In genomic region chr7:89391831-89392230, GRCm38 (mm10) we compare ENCODE assay signal across 17 mouse cellular contexts. TPM values are rescaled to one million over a fixed set of nuclear protein-coding genes. Genes with fewer than 3 reads are reported as not detected.
A peak's percentile ranks its signal among the peaks of the same experiment; 100 is the strongest.
DNase-seq lines count a peak whose midpoint lies in the region; ATAC-seq and TF ChIP-seq lines count a peak whose summit lies in the region.
"Had no signal": no experiment of that assay in that cellular context is flagged by ENCODE, and none has a peak within 500 bp of the region (broad histone marks: within the 10 kb centered on the region; RNA-seq: fewer than 3 reads in every experiment).

No protein-coding gene starts in this region.

- H3K4me1 ChIP-seq in heart, adult 2 months (ENCODE audit: control insufficient read depth, insufficient read depth, low read length), result peaks cover 12% of the 10 kb centered on the region
- H3K4me1 ChIP-seq in heart, embryonic 11.5 days (ENCODE audit: control insufficient read depth, insufficient read depth, low read length), result peaks cover 5% of the 10 kb centered on the region
- peaks cover 25% of the 10 kb centered on the region for H3K4me1 ChIP-seq in kidney, adult 2 months (ENCODE audit: control insufficient read depth, insufficient read depth, low read length)
- H3K4me1 ChIP-seq in intestine, embryonic 15.5 days (replicated peaks), result peaks cover 14% of the 10 kb centered on the region
- H3K4me1 ChIP-seq in stomach, embryonic 14.5 days (ENCODE audit: control insufficient read depth, insufficient read depth, low read length), result peaks cover 16% of the 10 kb centered on the region
- H3K4me1 ChIP-seq: hindbrain, embryonic 15.5 days; neural tube, embryonic 12.5 days had no signal

- H3K9me3 ChIP-seq in heart, embryonic 11.5 days (replicated peaks; ENCODE audit: control insufficient read depth, low read length), result no peaks in the 10 kb centered on the region
- no peaks in the 10 kb centered on the region for H3K9me3 ChIP-seq in intestine, embryonic 15.5 days
- no peaks in the 10 kb centered on the region for H3K9me3 ChIP-seq in stomach, embryonic 14.5 days (ENCODE audit: control insufficient read depth, low read depth, low read length)
- H3K9me3 ChIP-seq: heart, embryonic 13.5 days; hindbrain, embryonic 15.5 days; kidney, embryonic 15.5 days; liver, embryonic 13.5 days; neural tube, embryonic 12.5 days had no signal

- H3K27ac ChIP-seq in heart, adult 2 months, result peak overlapping the region; percentile 67
- H3K27ac ChIP-seq in heart, embryonic 11.5 days (ENCODE audit: low read depth, low read length), result no peak overlapping the region
- peak overlapping the region; percentile 34 for H3K27ac ChIP-seq in kidney, adult 2 months (ENCODE audit: insufficient read depth, low read depth, low read length)
- H3K27ac ChIP-seq in intestine, embryonic 15.5 days, result no peak overlapping the region
- H3K27ac ChIP-seq in stomach, embryonic 14.5 days (ENCODE audit: low read length), result no peak overlapping the region
- H3K27ac ChIP-seq: heart, embryonic 13.5 days; hindbrain, embryonic 15.5 days; kidney, embryonic 15.5 days; liver, embryonic 13.5 days; neural tube, embryonic 12.5 days had no signal

- peak in 1 of 2 experiments; percentile 53 for DNase-seq in heart, adult 2 months
- peak; percentile 58 for DNase-seq in kidney, adult 2 months
- DNase-seq in kidney, adult 9 months, result no peak
- no peak for DNase-seq in lung, postnatal 4 days
- DNase-seq: cerebellum, adult 2 months; layer of hippocampus, postnatal 36 days; liver, embryonic 13.5 days; thymus, postnatal 25 days had no signal

- H3K27me3 ChIP-seq in heart, adult 2 months (ENCODE audit: control insufficient read depth, insufficient read depth, low read length), result no peaks in the 10 kb centered on the region
- no peaks in the 10 kb centered on the region for H3K27me3 ChIP-seq in heart, embryonic 11.5 days (ENCODE audit: control insufficient read depth, insufficient read depth, low read length)
- H3K27me3 ChIP-seq in kidney, adult 2 months (replicated peaks; ENCODE audit: control insufficient read depth, insufficient read depth, low read length), result no peaks in the 10 kb centered on the region
- no peaks in the 10 kb centered on the region for H3K27me3 ChIP-seq in intestine, embryonic 15.5 days (replicated peaks)
- no peaks in the 10 kb centered on the region for H3K27me3 ChIP-seq in stomach, embryonic 14.5 days (ENCODE audit: control insufficient read depth, insufficient read depth, low read length)
- H3K27me3 ChIP-seq: heart, embryonic 13.5 days; hindbrain, embryonic 15.5 days; kidney, embryonic 15.5 days; liver, embryonic 13.5 days; neural tube, embryonic 12.5 days had no signal

- TF ChIP-seq POLR2A in heart, adult 2 months (IDR thresholded peaks at IDR 0.05; ENCODE audit: insufficient read depth, low read depth, low read length), result peak; percentile 69; the same call in 1 of the 2 replicates
- TF ChIP-seq POLR2A in kidney, adult 2 months (IDR thresholded peaks at IDR 0.05; ENCODE audit: low read depth, low read length), result no peak

- H3K4me2 ChIP-seq in heart, embryonic 11.5 days, result no peak overlapping the region
- no peak overlapping the region for H3K4me2 ChIP-seq in intestine, embryonic 15.5 days (replicated peaks)
- H3K4me2 ChIP-seq in stomach, embryonic 14.5 days (replicated peaks; ENCODE audit: low read depth, low read length), result no peak overlapping the region
- H3K4me2 ChIP-seq: heart, embryonic 13.5 days; hindbrain, embryonic 15.5 days; kidney, embryonic 15.5 days; liver, embryonic 13.5 days; neural tube, embryonic 12.5 days had no signal

- TF ChIP-seq EP300 in heart, adult 2 months (IDR thresholded peaks at IDR 0.05; ENCODE audit: insufficient read depth, low read depth, low read length), result 0 out of 2 replicates have a peak, but pooled peaks have one; percentile 68

- no peak for ATAC-seq in heart, embryonic 11.5 days (replicated peaks; ENCODE audit: insufficient number of reproducible peaks, low FRiP score, low TSS enrichment)
- ATAC-seq in intestine, embryonic 15.5 days, result peak; percentile 89
- ATAC-seq in stomach, embryonic 14.5 days (ENCODE audit: insufficient number of reproducible peaks, insufficient read depth, low FRiP score, low read depth), result peak; percentile 88
- ATAC-seq: forebrain, embryonic 14.5 days had no signal

- WGBS in heart, adult 2 months, result 31% methylated on average over 4 of the region's 4 CpGs
- 48% methylated on average over 4 of the region's 4 CpGs for WGBS in heart, embryonic 11.5 days (ENCODE audit: insufficient replicate concordance)
- 36% methylated on average over 4 of the region's 4 CpGs for WGBS in kidney, adult 2 months
- 60% methylated on average over 4 of the region's 4 CpGs for WGBS in intestine, embryonic 15.5 days
- WGBS in stomach, embryonic 14.5 days, result 70% methylated on average over 4 of the region's 4 CpGs

- peak overlapping the region; percentile 0; the same call in 1 of the 2 replicates for H3K4me3 ChIP-seq in heart, adult 2 months
- H3K4me3 ChIP-seq in heart, embryonic 11.5 days (ENCODE audit: low read depth, low read length), result no peak overlapping the region
- no peak overlapping the region for H3K4me3 ChIP-seq in kidney, adult 2 months (ENCODE audit: insufficient read depth, low read depth, low read length)
- no peak overlapping the region for H3K4me3 ChIP-seq in intestine, embryonic 15.5 days (replicated peaks)
- no peak overlapping the region for H3K4me3 ChIP-seq in stomach, embryonic 14.5 days (ENCODE audit: low read depth, low read length)
- H3K4me3 ChIP-seq: erythroblast, embryonic 14.5 days; heart, embryonic 13.5 days; hindbrain, embryonic 15.5 days; kidney, embryonic 15.5 days; liver, embryonic 13.5 days; neural tube, embryonic 12.5 days had no signal

- TF ChIP-seq CTCF in heart, adult 2 months (IDR thresholded peaks at IDR 0.05), result no peak
- TF ChIP-seq CTCF in kidney, adult 2 months (conservative IDR thresholded peaks at IDR 0.05; ENCODE audit: insufficient read depth, insufficient read length, low read depth, low read length), result no peak

- H3K79me2 ChIP-seq in heart, adult 2 months (replicated peaks; ENCODE audit: control insufficient read depth, insufficient read depth, low read length), result no peaks in the 10 kb centered on the region

- H3K9ac ChIP-seq in heart, adult 2 months (ENCODE audit: low read depth, low read length), result no peak overlapping the region
- no peak overlapping the region for H3K9ac ChIP-seq in heart, embryonic 11.5 days (ENCODE audit: low read depth, low read length)
- H3K9ac ChIP-seq in intestine, embryonic 15.5 days, result no peak overlapping the region
- no peak overlapping the region for H3K9ac ChIP-seq in stomach, embryonic 14.5 days (replicated peaks; ENCODE audit: low read depth, low read length)
- H3K9ac ChIP-seq: heart, embryonic 13.5 days; hindbrain, embryonic 15.5 days; kidney, embryonic 15.5 days; liver, embryonic 13.5 days; neural tube, embryonic 12.5 days had no signal

- intact Hi-C loops in heart, adult 2 months (cut with DNase I), result no loop called here

- peaks cover 9% of the 10 kb centered on the region for H3K36me3 ChIP-seq in heart, adult 2 months (ENCODE audit: control insufficient read depth, insufficient read depth, low read length)
- H3K36me3 ChIP-seq in heart, embryonic 11.5 days (ENCODE audit: control insufficient read depth, insufficient read depth, low read length), result no peaks in the 10 kb centered on the region
- no peaks in the 10 kb centered on the region for H3K36me3 ChIP-seq in kidney, adult 2 months (ENCODE audit: control insufficient read depth, insufficient read depth, low read length)
- H3K36me3 ChIP-seq in intestine, embryonic 15.5 days, result no peaks in the 10 kb centered on the region
- no peaks in the 10 kb centered on the region for H3K36me3 ChIP-seq in stomach, embryonic 14.5 days (ENCODE audit: control insufficient read depth, insufficient read depth, low read length)
- H3K36me3 ChIP-seq: hindbrain, embryonic 15.5 days; kidney, embryonic 15.5 days; liver, embryonic 13.5 days; neural tube, embryonic 12.5 days had no signal

RNA-seq across cellular contexts. Expression of gene Tmem135, which starts 12.2 kb away (rescaled TPM):
- 10 to 100 TPM; 43.2 to 45.1 TPM for total RNA-seq in heart, adult 2 months (2021)
- polyA plus RNA-seq in heart, adult 2 months (2012; rRNA removed), result 18.8 and 27.2 TPM in 2 replicates
- polyA plus RNA-seq in heart, embryonic 11.5 days (2014; fragmentation: Nextera tagmentation; extraction: Ambion mirVana), result 27.2 and 30.4 TPM in 2 replicates
- polyA plus RNA-seq in kidney, adult 2 months (2012; rRNA removed), result 53.6 and 100 TPM in 2 replicates
- 42.4 and 43.8 TPM in 2 replicates for polyA plus RNA-seq in intestine, embryonic 15.5 days (2015; fragmentation: Nextera tagmentation; extraction: Ambion mirVana)
- polyA plus RNA-seq in stomach, embryonic 14.5 days (2014; fragmentation: Nextera tagmentation; extraction: Ambion mirVana), result 33.5 and 35.7 TPM in 2 replicates

RNA-seq across cellular contexts. Expression of gene Fzd4, which starts 12.3 kb away (rescaled TPM):
- total RNA-seq in heart, adult 2 months (2021), result 10 to 100 TPM; 33.7 to 36.2 TPM
- polyA plus RNA-seq in heart, adult 2 months (2012; rRNA removed), result 15.2 and 26.1 TPM in 2 replicates
- 9.8 and 12.1 TPM in 2 replicates for polyA plus RNA-seq in heart, embryonic 11.5 days (2014; fragmentation: Nextera tagmentation; extraction: Ambion mirVana)
- 28.7 and 31.2 TPM in 2 replicates for polyA plus RNA-seq in kidney, adult 2 months (2012; rRNA removed)
- polyA plus RNA-seq in intestine, embryonic 15.5 days (2015; fragmentation: Nextera tagmentation; extraction: Ambion mirVana), result 9.1 and 9.5 TPM in 2 replicates
- 24.2 and 24.8 TPM in 2 replicates for polyA plus RNA-seq in stomach, embryonic 14.5 days (2014; fragmentation: Nextera tagmentation; extraction: Ambion mirVana)
- polyA plus RNA-seq: erythroblast, embryonic 14.5 days had no signal

Comparison
In these comparisons a context has a peak if more than half of its experiments do, and no peak if none do; other contexts are left out.
1. H3K27ac ChIP-seq: peak in heart, adult 2 months (single experiment) and kidney, adult 2 months (single experiment); none in heart, embryonic 11.5 days (single experiment), intestine, embryonic 15.5 days (single experiment) and stomach, embryonic 14.5 days (single experiment).